Mouse (Mus musculus): Measurements from ENCODE around the gene Mcur1. TPM values are rescaled to one million over a fixed set of nuclear protein-coding genes. Genes with fewer than 3 reads are reported as not detected.

Gene Mcur1
- total RNA-seq, 2 experiments from 2014 or later = 21.5 to 22.5 TPM

GRCm38 (mm10) chr13:43530129-43530831 is 29.7 kb downstream of the Mcur1 start:
- DNase-seq (ENCODE audit: low spot score in 2 of 2) = peak; percentile 35 to 49

GRCm38 (mm10) chr13:43526289-43526688 is 33.7 kb downstream of the Mcur1 start:
- DNase-seq (ENCODE audit: low spot score in 2 of 2) = no peak

DNA sequence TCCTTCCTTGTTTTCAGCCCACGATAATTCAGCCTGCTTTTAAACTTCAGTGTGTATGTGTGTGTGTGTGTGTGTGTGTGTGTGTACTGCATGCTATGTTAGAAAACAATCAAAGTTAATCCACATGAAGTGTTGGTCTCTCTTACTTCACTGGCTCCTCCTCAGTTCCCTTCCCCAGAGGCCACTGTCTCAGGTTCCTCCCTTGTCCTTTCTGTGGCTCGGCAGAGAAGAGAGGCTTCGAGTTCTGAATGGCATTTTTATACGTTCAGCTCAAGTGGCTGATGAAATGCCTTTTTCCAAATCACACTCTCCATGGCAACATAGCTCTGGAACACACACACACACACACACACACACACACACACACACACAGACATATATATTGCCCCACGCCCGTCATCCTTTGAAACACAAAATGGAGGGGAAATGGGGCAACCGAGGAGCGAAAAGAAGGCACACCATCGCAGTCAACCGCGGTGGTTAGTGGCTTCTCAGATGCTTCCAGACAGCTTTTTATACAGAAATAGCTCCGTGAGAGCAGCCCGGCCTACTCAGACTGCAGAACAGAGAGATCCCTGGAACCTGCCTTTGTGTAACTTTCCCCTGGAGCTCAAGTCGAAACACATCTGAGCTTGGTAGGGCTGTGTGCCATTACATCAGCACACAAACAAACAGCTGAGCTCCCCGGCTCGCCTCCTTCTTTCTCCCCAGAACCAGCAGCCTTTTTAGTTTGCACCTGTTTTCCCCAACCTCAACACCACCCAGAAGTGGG is 34.4 kb downstream of the Mcur1 start:
- peak; percentile 43 to 73 for DNase-seq (ENCODE audit: low spot score in 2 of 2)

DNA sequence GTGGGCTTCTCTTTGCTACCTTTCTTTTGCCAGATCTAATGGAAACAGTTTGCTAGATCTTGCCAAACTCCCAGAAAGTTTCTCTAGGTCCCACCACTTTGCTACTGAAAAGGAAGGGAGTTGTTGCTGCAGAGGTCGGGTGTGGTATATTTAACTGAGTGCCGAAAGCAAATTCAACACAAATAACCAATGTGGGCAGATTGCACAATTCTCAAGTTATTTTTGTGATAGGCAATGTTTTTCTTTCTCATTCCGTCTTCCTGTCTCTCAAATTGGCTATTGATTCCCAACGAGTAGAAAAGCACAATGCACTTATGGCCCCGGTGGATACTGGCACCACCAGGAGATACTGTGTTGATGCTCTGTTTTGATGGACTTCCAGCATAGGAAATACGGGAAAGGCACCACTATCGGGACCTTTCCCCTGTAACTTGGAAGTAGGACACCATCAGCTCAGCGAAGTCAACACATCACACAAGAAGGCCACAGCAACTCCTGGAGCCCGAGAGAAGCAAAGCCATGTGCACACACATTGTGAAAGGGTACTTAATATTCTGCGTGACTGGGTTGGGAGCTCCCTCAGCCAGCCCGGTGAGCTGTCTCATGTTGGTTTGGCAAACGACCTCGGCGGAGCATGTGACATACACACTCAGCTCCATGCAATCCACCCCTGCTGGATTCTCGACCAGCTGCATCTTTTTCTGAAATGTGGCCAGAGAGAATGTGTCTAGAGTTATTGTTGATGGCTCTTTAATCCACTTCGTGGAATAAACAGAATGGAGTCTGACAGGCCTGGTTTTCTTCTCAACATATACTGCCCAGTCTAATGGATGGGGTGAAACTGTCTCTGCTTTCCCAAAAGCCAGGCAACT is 35.3 kb downstream of the Mcur1 start:
- DNase-seq (ENCODE audit: low spot score in 2 of 2) = peak; percentile 41 to 69

- DNase-seq (ENCODE audit: low spot score in 2 of 2) = no peak
Observed at GRCm38 (mm10) chr13:43523906-43524480, 36.0 kb downstream of the Mcur1 start.

DNA sequence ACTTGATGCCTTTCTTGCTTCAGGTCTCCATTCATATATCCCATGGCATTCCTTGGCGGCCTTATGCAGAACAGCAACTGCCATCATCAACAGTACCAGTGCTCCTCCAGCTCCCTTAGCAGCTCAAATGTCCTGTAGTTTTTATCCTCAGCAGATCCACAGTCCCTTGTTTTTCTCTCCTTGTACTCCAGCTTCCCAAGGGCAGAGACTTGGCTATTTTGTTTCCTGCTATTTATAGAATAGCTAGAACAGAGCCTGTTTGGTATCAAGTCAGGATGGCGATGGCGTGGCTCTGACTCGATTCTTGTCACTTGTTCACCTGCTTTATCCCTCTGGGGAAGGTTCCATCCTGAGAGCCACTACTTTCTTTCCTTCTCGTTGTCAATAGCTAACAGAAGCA is 38.1 kb downstream of the Mcur1 start:
- DNase-seq (ENCODE audit: low spot score in 2 of 2) = no peak

DNA sequence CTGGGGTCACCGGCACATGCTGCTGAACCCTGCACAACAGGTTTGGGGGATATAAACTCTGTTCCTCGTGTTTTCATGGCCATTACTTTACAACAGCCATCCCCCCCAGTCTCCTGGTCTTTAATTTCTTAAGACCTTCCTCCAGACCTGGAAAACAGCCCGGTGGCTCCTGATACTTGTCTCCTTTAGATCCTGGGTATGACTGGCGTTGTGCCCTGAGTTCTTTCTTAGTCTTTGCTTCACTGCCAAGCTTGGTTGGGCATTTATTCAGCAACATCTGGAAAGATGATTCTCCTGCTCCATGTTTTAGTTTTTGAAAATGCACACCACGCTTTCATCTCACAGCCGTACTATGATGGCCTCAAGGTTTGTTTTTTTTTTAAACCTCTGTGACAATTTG is 40.7 kb downstream of the Mcur1 start:
- DNase-seq (ENCODE audit: low spot score in 2 of 2) = no peak

GRCm38 (mm10) chr13:43517371-43517770 is 42.6 kb downstream of the Mcur1 start:
- peak in 1 of 2 experiments; percentile 60 for DNase-seq (ENCODE audit: low spot score in 2 of 2)

DNA sequence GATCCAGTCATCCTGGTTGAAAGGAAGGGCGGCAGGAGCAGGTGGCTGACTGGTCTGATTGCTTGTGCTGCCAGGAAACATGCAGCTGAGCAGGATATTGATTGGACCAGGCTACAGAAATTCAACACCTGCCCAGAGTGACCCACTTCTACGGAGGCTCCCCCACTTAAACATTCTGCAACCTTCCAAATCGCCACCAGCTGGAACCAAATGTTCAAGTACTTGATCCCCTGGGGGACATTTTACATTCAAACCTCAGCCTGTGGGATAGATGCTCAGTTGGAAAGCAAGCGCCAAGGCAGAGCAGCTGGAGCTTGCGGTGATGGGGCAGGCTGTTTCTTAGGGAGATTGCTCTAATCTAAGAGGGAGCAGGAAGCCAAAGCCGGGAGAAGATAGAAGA is 43.1 kb downstream of the Mcur1 start:
- no peak for DNase-seq (ENCODE audit: low spot score in 2 of 2)

DNA sequence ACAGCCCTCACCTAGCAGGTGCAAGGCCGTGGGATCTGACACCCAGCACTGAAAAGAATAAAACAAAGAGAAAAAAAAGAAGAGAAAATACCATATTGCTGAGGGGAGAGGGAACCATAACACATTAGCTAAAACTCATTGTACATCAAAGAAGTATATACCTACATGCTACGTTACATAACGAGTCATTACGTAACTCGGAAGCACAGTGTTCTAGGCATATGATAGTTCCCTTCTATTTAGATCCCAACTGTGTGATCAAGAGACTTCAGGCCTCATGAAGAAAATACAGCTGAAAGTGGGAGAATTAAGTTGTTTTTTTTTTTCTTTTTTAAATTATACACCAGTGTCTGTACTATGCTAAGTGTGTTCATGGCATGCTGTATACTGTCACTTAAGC is 43.9 kb downstream of the Mcur1 start:
- peak in 1 of 2 experiments; percentile 56 for DNase-seq (ENCODE audit: low spot score in 2 of 2)

- DNase-seq (ENCODE audit: low spot score in 2 of 2) = peak in 1 of 2 experiments; percentile 36
Observed at GRCm38 (mm10) chr13:43514950-43515358, 45.0 kb downstream of the Mcur1 start.

DNA sequence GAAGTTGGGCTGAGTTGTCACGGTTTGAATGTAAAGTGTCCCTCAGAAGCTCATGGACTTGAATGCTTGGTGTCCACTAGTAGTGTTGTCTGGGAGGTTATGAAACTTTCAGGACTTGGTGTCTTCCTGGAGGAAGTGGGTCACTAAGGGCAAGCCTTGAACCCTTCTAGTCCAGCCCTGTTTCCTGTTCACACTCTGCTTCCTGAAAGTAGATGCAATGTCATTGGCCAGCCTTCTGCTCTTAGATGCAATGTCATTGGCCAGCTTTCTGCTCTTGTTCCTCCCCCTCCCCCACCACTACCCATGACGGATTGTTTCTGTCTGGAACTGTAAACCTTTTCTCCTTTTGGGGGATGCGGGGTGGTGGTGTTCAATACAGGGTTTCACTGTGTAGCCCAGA is 47.3 kb downstream of the Mcur1 start:
- no peak for DNase-seq (ENCODE audit: low spot score in 2 of 2)

DNA sequence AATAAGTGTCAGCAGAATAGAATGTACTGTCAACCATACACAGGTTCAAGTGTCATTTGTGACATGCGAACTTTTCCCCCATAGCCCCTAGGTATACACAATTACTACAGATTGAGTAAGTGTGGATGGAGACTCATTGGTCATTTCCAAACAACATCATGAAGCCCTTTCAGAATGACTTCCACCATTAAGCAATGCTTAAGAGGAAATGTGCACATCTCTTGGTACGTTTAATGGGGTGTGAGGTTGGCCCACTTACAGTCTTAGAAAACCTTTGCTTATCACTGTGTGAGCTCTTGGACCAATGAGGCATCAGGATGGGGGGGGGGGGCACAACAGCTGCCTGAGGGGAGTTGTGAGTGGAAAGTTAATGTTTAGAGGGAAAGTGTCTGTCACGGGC is 54.2 kb downstream of the Mcur1 start:
- DNase-seq (ENCODE audit: low spot score in 2 of 2) = no peak

DNA sequence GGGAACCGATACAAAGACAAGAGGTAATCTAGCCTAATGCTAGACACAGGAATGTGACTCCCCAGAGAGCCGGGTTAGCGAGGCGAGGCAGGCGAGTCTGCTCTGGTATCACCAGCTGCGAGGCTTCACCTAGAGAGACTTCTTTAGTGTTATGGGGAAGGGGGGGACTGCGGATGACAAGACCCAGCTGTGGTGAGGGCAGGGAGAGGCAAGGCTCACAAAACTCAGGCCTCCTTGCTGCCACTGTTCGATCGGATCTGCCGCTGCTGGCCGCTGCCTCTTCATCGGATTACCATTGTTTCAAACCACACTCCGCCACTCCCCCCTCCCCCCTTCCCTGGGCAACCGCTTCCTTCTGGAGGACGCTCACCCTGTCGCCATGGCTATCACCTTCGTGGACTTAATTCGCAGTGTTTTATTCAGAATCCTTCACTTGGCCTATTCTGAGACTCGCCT is 56.6 kb downstream of the Mcur1 start:
- DNase-seq (ENCODE audit: low spot score in 2 of 2) = no peak

- no peak for DNase-seq (ENCODE audit: low spot score in 2 of 2)
Observed at GRCm38 (mm10) chr13:43501601-43502000, 58.4 kb downstream of the Mcur1 start.

GRCm38 (mm10) chr13:43500483-43500850 is 59.5 kb downstream of the Mcur1 start:
- DNase-seq (ENCODE audit: low spot score in 2 of 2) = no peak

GRCm38 (mm10) chr13:43499731-43500482 is 60.1 kb downstream of the Mcur1 start:
- DNase-seq (ENCODE audit: low spot score in 2 of 2) = no peak

DNA sequence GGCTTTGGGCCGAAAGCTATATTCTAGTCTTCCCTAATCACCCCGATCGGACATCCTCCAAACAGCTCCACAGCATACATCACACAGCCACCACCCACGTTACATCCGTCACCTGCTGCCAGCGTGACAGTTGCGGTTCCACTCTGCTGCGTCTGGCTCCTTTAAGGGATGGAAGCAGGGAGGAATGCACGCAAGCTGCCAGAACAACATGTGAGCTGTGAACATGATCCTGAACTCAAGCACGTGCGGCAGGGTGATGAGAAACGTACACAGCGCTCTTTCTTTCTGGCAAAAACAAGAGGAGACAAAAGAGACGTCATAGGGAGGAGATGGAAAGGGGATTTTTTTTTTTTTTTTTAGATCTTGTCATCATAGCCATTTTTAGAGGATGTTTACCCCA is 61.1 kb downstream of the Mcur1 start:
- DNase-seq (ENCODE audit: low spot score in 2 of 2) = peak; percentile 36 to 58

DNA sequence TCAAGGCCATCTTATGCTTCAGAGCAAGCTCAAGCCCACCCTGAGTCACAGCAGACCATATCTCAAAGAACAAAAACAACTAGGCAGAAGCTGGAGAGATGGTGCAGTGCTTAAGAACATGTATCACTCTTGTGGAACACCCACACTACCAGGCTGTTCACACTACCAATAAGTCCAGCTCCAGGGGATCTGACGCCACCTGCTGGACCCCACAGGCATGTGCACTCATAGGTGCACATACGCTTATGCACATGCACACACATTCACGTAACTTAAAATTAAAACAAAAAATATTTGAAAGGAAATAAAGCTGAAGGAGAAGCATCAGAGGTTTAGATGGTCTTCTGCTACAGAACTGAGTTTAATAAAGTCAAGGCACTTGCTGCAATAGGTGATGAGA is 62.2 kb downstream of the Mcur1 start:
- DNase-seq (ENCODE audit: low spot score in 2 of 2) = no peak

- DNase-seq (ENCODE audit: low spot score in 2 of 2) = no peak
Observed at GRCm38 (mm10) chr13:43496660-43497059, 63.3 kb downstream of the Mcur1 start.

DNA sequence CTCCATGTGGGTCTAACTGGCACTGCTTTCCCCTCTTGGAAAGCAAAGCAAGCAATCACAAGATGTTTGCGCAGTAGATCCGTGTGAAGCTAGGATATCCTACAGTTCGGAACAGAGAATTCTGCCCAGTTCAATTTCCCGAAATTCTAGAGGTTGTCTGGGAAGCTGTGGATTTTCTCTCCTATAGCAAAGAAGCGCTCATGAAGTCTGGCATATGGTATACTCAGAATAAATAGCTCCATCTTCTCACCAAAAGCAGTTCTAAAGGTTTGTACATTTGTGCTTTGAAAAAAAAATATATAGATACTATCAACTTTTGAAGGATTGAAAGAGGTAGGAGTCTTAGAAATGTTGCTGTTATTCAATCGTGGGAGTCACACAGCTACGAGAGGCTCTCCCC is 64.3 kb downstream of the Mcur1 start:
- no peak for DNase-seq (ENCODE audit: low spot score in 2 of 2)

All from layer of hippocampus, adult 18-20 months (tissue).